Mouse (Mus musculus) brain, embryonic 14.5 days (tissue): ENCODE measurements around the gene Cdc37. TPM values are rescaled to one million over a fixed set of nuclear protein-coding genes. Genes with fewer than 3 reads are reported as not detected.

ENCODE experiments used
- DNase-seq: peaks from one replicate; pipeline ENCODE4 v3.0.0-alpha.2; 2011; ENCODE audit warnings: low read depth
- CTCF ChIP-seq: fragments of 200-500 bp; IDR thresholded peaks from 2 replicates; pipeline ENCODE4 v1.5.1; 2012; ENCODE audit warnings: inconsistent platforms, mild to moderate bottlenecking, moderate library complexity, borderline replicate concordance; ENCODE audit not compliant: insufficient read depth, insufficient read length; ENCODE audit errors: extremely low read depth
- POLR2A ChIP-seq: fragments of 200-500 bp; IDR thresholded peaks from 2 replicates; pipeline ENCODE4 v1.6.1; 2012; ENCODE audit warnings: mild to moderate bottlenecking, inconsistent platforms, borderline replicate concordance; ENCODE audit not compliant: poor library complexity, insufficient read depth, insufficient read length, severe bottlenecking; ENCODE audit errors: extremely low read depth
- polyA plus RNA-seq: library from polyadenylated mRNA; depleted of rRNA; stranded (reverse); fragments of >200 nt; gene quantifications from 2 replicates; pipeline ENCODE4 v1.2.3, GENCODE M21; 2012; rRNA removed

Gene Cdc37
- 141 and 182 TPM in 2 replicates for polyA plus RNA-seq

GRCm38 (mm10) chr9:21149654-21150419 is at the start of gene Cdc37:
Cdc37 (minus strand) TSS chr9:21149982.
- peak; percentile 98 for DNase-seq
- TF ChIP-seq POLR2A: peak; percentile 68; the same call in 1 of the 2 replicates
- TF ChIP-seq CTCF: no peak

- TF ChIP-seq POLR2A: no peak
- DNase-seq: no peak
These were observed 49.2 kb upstream of the Cdc37 start for GRCm38 (mm10) chr9:21198960-21199359.

GRCm38 (mm10) chr9:21197981-21198380 is 48.2 kb upstream of the Cdc37 start:
- TF ChIP-seq CTCF (no peak), POLR2A (no peak)
- peak; percentile 95 for DNase-seq

- peak; percentile 88 for DNase-seq
- TF ChIP-seq CTCF: no peak
- TF ChIP-seq POLR2A: 0 out of 2 replicates have a peak, but pooled peaks have one; percentile 19
These were observed 47.0 kb upstream of the Cdc37 start for GRCm38 (mm10) chr9:21196521-21197433.

- peak; percentile 18 for DNase-seq
These were observed 46.1 kb upstream of the Cdc37 start for GRCm38 (mm10) chr9:21195736-21196505.

- TF ChIP-seq POLR2A (no peak), CTCF (no peak)
- no peak for DNase-seq
These were observed 45.2 kb upstream of the Cdc37 start for GRCm38 (mm10) chr9:21194787-21195493.

GRCm38 (mm10) chr9:21193786-21194185 is 44.0 kb upstream of the Cdc37 start:
- no peak for DNase-seq
- no peak for TF ChIP-seq CTCF

- no peak for DNase-seq
- TF ChIP-seq POLR2A (no peak), CTCF (no peak)
These were observed 40.9 kb upstream of the Cdc37 start for GRCm38 (mm10) chr9:21190670-21191069.

- TF ChIP-seq POLR2A: no peak
- TF ChIP-seq CTCF: no peak
- peak; percentile 31 for DNase-seq
These were observed 40.1 kb upstream of the Cdc37 start for GRCm38 (mm10) chr9:21189905-21190304.

GRCm38 (mm10) chr9:21185436-21185835 is 35.7 kb upstream of the Cdc37 start:
- DNase-seq: no peak
- TF ChIP-seq CTCF (no peak), POLR2A (no peak)

GRCm38 (mm10) chr9:21184733-21185132 is 35.0 kb upstream of the Cdc37 start:
- TF ChIP-seq CTCF: no peak
- TF ChIP-seq POLR2A: no peak
- DNase-seq: no peak
